Mouse (Mus musculus) spleen, postnatal 10 days (tissue): ENCODE data around the gene Pus10.
"Not testable (repeated sequence)": the region's sequence is repeated elsewhere in the genome, so short reads cannot be mapped to it uniquely, and the experiment has no call there.

Experiments
- DNase-seq, 2 experiments: peaks; one replicate each; pipeline ENCODE4 v3.0.0; 2021 to 2022; ENCODE audit warnings: low spot score in 2 of 2

Gene Pus10

DNA sequence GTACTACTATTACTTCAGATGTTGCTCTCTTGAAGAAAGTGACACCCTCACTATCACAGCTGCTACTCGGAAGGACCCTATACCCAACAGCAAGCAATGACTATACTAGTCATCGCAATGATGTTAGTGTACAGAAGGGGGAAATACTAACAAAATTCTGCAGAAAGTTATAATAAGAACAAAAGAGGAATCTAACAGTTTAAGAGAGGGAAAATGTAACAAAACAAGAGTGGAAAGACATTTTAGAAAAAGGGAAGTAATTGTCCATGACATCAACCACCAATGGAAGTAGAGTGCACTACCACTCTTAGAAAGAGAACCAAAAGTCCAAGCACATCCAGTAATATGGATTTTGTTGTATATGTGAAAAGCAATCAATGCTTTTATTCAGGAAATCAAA lies 97.2 kb downstream of the Pus10 start:
- no peak for DNase-seq

DNA sequence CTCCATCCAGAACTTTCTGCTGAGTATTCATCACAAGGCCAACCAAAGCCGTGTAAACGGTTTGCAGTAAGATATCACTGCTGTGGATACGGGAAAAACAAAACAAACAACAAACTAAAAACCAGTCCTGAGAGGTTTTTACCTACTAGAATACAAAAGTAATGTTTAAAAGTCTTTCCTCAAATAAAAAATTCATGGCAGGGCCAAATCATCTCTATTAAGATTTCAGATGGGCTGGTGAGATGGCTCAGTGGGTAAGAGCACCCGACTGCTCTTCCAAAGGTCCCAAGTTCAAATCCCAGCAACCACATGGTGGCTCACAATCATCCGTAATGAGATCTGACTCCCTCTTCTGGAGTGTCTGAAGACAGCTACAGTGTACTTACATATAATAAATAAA lies 101.9 kb downstream of the Pus10 start:
- not testable (repeated sequence) for DNase-seq

DNA sequence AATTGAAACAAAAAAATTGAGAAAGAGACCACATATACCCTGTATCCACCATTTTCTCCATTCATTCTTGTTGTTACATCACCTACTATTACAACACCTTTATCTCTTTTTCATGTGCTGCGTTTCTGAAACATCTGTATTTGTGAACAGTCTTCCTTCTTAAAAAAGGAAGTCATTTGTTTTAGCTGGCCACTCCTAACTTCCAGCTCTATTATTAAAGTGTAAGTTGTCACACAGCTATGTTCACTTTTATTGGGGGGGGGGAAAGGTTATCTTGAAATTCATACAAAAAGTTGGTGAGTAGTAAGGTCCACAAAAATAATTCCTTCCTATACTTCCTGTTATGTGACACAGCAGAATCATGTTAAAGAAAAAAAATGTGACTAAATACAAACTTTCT lies 102.5 kb downstream of the Pus10 start:
- no peak for DNase-seq

DNA sequence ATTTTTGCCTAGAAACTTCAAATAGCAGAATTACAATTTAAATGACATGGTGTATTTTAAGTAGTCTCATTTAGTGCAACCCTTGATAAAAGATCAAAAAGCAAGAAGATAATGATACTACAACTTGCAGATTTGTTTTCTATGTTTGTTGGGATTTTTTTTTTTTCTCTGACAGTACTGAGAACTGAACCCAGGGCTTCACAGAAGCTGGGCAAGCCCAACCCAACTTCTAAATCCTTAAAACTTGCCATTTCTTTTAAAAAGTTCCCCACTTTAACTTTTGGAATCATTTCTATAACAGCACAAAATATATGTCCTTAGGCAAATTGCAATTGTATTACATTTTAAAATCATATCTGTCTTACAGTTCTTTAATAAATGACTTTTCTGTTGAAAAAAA lies 103.6 kb downstream of the Pus10 start:
- DNase-seq: no peak

DNA sequence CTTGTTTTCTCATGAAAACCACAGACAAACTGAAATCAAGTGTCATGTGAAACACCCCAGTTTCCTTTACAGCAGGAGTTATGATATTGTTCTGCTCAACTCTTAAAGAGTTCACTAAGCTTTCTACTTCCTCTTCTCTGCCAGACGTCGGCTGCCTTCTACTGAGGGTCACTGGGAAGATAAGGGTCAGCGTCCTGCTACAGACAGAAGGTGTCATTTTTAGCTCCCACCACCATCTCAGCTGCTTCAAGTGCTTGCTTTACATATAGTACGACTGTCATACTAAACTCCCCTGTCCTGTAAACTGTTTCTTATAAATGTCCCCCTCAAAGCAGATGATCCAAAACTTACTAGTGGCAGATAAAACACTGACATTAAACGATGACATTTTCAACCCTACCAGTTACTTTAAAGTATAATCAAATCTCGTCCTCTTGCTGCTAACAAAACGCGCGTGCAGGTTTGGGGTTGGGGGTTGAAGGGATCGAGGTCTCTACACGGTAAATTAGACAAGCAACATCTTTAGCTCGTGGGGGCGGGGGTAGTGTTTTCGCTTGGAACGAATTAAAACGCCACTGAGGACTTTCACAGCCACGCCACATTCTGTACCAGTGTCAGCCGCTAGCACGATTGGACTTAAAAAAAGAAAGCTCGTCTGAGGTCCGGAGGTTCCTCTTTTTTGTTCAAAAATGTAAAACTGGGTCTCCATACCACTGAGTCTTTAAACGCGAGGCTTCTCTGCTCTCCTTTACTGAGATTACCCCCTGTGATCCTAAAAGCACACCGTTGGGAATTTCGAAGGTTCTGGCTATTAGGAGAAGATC lies 104.4 kb downstream of the Pus10 start:
- peak; percentile 20 to 46 for DNase-seq

DNA sequence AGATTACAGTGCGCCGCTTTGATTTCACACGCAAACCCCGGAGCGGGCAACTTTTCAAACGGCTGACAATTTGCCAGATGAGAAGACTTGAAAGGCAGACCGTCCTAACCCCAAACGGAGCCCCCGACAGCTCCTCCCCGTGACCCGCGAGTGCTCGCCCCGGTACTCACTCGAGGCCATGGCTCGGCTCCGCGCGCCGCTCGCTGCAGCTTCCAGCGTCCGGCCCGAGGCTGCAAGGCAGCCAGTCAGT lies 105.0 kb downstream of the Pus10 start:
- peak in 1 of 2 experiments; percentile 68 for DNase-seq

DNA sequence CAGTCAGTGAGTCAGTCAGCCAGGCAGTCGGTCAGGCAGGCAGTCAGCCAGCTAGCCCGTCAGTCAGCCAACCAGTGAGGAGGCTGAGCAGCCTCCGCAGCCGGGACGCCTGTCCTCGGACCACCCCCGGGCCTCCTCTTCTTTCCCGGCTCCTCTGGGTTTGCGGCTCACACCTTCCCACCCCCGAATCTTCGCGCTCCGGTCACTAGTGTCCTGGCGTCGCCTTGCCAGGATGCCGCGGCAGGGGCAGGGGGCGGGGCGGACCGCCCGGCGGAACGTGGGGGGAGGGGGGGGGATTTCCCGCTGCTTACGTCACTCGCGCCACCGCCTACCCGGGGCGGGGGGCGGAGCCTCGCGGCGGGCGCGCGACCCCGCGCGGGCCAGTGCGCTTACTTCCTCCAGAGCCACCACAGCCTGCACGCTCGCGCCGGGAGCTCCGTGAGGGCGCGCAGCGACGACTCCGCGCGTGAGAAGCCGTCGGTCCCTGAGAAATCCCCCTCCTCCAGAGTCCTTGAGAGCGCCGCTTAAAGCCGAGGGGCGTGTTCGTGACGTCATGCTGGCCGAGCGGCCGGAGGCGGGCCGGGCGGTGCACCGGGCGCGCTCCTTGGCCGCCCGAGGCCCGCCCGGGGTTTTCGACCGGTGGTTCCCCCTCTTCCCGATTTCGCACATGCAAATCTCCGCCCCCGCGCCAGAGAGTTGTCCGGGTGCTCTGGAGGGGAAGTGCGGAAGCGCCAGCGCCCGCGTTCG lies 105.5 kb downstream of the Pus10 start, which contains the start of gene Rel:
Gene Rel, minus strand, starts transcription at position 211 of the 747 bp plus-strand sequence.
- peak; percentile 71 to 82 for DNase-seq

DNA sequence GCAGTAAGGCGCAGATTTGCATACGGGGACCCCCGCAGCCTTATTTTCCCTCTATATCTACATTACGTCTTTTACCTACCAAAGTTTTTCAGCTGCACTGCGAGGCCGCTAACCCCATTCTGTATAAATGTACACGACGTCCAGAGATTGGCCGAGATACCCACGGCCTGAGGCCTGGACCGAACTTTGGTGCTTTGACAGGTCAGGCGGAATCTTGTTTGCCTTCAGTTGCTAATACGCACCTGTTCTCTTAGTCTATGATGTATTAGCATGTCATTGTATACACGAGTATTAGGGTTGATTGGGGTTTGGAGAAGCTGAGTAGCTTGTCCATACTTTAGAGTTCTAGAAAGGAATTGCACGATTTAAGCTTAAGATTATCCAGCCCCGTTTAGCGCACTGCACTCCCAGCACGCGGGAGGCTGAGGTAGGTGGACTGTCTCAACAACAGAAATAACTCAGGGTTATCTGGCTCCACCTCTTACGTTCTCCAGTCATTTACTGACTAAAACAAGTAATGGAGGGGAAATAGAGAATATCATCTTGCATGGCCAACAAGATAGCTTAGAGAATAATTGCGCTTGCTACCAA lies 106.1 kb downstream of the Pus10 start:
- DNase-seq: no peak

DNA sequence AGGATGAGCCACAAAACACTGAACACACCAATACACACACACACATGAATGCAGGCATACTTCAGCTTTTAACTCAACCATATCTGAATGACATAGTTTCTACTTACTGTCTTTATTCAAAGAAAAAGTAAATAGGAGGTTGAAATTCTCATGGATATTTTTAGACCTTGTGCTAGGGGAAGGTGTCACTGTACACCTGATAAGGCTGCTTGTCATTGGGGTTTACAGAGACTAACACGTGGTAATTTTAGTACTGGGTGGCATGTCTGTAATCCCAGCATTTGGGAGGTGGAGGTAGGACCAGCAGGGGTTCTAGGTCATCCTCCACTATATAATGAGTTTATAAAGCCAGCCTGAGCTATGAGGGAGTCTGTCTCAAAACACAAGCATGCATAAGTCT lies 107.0 kb downstream of the Pus10 start:
- no peak for DNase-seq

DNA sequence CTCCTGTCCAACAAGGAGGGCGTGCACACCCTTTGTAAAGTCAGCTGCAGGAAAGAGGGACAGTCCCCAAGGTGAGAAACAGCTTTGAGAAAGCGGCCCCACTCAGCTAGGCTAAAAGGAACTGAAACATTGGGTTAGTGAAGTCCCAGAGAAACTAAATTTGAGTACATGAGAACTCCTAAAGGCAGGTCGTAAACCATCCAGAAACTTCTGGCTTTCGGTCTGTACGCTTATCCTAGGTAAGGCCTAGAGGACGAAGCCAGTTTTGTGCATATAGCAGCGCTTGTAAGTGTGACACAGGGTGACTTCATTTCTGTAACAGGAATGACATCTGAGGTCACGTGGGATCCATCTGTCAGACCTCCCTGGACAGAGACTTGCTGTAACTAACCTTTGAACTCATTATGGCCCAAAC lies 113.3 kb downstream of the Pus10 start:
- DNase-seq: peak in 1 of 2 experiments; percentile 45

DNA sequence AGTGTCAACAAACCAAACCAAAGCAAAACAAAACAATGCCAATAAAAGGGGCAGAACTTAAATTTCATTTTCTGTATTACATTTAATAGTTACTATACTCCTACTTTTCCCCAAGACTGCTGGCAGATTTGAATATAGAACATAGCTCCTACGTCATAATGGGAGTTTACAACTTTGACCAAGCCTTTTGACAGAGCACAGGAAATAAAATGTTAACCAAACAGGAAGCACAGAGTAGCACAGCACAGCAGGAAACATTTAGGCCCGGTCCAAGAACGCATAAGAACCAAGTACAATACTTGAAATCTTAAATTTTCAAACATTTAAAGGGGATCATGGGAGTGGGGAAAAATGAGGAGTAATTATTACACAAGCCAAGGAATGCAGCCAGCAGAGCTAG lies 116.6 kb downstream of the Pus10 start:
- no peak for DNase-seq
